Mouse (Mus musculus): ENCODE measurements around the gene Sesn2.

GRCm38 (mm10) chr4:132545851-132546250 is 35.5 kb upstream of the Sesn2 start:
- peak; percentile 78 for TF ChIP-seq CTCF (IDR thresholded peaks at IDR 0.05; ENCODE audit: low read depth)
- no peak for TF ChIP-seq EP300 (IDR thresholded peaks at IDR 0.05; ENCODE audit: low read depth)
